Mouse (Mus musculus): ENCODE data around the gene Arid5a. TPM values are rescaled to one million over a fixed set of nuclear protein-coding genes. Genes with fewer than 3 reads are reported as not detected.

Arid5a gene
- polyA plus RNA-seq, 1 experiment from 2014 or later = 6.3 TPM

- peaks cover 63% of the 10 kb centered on the region for H3K36me3 ChIP-seq (replicated peaks; ENCODE audit: insufficient read depth, low read length)
- H3K9ac ChIP-seq (replicated peaks) = no peak overlapping the region
- peaks cover 15% of the 10 kb centered on the region for H3K4me1 ChIP-seq (ENCODE audit: insufficient read depth)
- peak overlapping the region; percentile 22 for H3K4me2 ChIP-seq (ENCODE audit: low read depth, low read length)
- H3K27ac ChIP-seq (ENCODE audit: low read depth) = peak overlapping the region; percentile 64
- no peaks in the 10 kb centered on the region for H3K9me3 ChIP-seq (ENCODE audit: low read length)
- WGBS (ENCODE audit: insufficient replicate concordance) = 57% methylated on average over 5 of the region's 5 CpGs
- no peak for DNase-seq
- H3K27me3 ChIP-seq (ENCODE audit: insufficient read depth, low read length) = no peaks in the 10 kb centered on the region
- TF ChIP-seq EP300 (IDR thresholded peaks at IDR 0.05; ENCODE audit: low read depth) (no peak), CTCF (IDR thresholded peaks at IDR 0.05; ENCODE audit: low read depth) (no peak)
- H3K4me3 ChIP-seq (ENCODE audit: low read depth, low read length) = no peak overlapping the region
- peak; percentile 85 for ATAC-seq
Measured at GRCm38 (mm10) chr1:36356955-36357695, 49.6 kb downstream of the Arid5a start.

GRCm38 (mm10) chr1:36367698-36368097 lies 60.2 kb downstream of the Arid5a start:
- 53% methylated on average over 12 of the region's 12 CpGs for WGBS (ENCODE audit: insufficient replicate concordance)
- peak overlapping the region; percentile 75 for H3K4me2 ChIP-seq (ENCODE audit: low read depth, low read length)
- H3K9me3 ChIP-seq (ENCODE audit: low read length) = no peaks in the 10 kb centered on the region
- ATAC-seq (no peak), DNase-seq (no peak)
- peak overlapping the region; percentile 64 for H3K4me3 ChIP-seq (ENCODE audit: low read depth, low read length)
- peaks cover 13% of the 10 kb centered on the region for H3K4me1 ChIP-seq (ENCODE audit: insufficient read depth)
- H3K36me3 ChIP-seq (replicated peaks; ENCODE audit: insufficient read depth, low read length) = peaks cover 26% of the 10 kb centered on the region
- peak overlapping the region; percentile 80; the same call in 1 of the 2 replicates for H3K9ac ChIP-seq (replicated peaks)
- TF ChIP-seq CTCF (IDR thresholded peaks at IDR 0.05; ENCODE audit: low read depth) = no peak
- no peak for TF ChIP-seq EP300 (IDR thresholded peaks at IDR 0.05; ENCODE audit: low read depth)
- no peak overlapping the region for H3K27ac ChIP-seq (ENCODE audit: low read depth)
- H3K27me3 ChIP-seq (ENCODE audit: insufficient read depth, low read length) = no peaks in the 10 kb centered on the region

GRCm38 (mm10) chr1:36368112-36368968 lies 60.8 kb downstream of the Arid5a start:
- 4% methylated on average over 48 of the region's 55 CpGs for WGBS (ENCODE audit: insufficient replicate concordance)
- Histone ChIP-seq H3K4me1 (ENCODE audit: insufficient read depth) (peaks cover 13% of the 10 kb centered on the region), H3K9me3 (ENCODE audit: low read length) (no peaks in the 10 kb centered on the region), H3K36me3 (replicated peaks; ENCODE audit: insufficient read depth, low read length) (peaks cover 24% of the 10 kb centered on the region), H3K4me2 (ENCODE audit: low read depth, low read length) (peak overlapping the region; percentile 75), H3K27me3 (ENCODE audit: insufficient read depth, low read length) (no peaks in the 10 kb centered on the region), H3K4me3 (ENCODE audit: low read depth, low read length) (peak overlapping the region; percentile 64), H3K9ac (replicated peaks) (peak overlapping the region; percentile 80), H3K27ac (ENCODE audit: low read depth) (peak overlapping the region; percentile 64)
- ATAC-seq (peak; percentile 85), DNase-seq (peak; percentile 45)
- TF ChIP-seq CTCF (IDR thresholded peaks at IDR 0.05; ENCODE audit: low read depth) (no peak), EP300 (IDR thresholded peaks at IDR 0.05; ENCODE audit: low read depth) (no peak)

- Histone ChIP-seq H3K9me3 (ENCODE audit: low read length) (no peaks in the 10 kb centered on the region), H3K4me1 (ENCODE audit: insufficient read depth) (peaks cover 13% of the 10 kb centered on the region), H3K27me3 (ENCODE audit: insufficient read depth, low read length) (no peaks in the 10 kb centered on the region), H3K4me3 (ENCODE audit: low read depth, low read length) (peak within 1 kb of the TSS; percentile 64), H3K36me3 (replicated peaks; ENCODE audit: insufficient read depth, low read length) (peaks cover 21% of the 10 kb centered on the region), H3K27ac (ENCODE audit: low read depth) (peak within 1 kb of the TSS; percentile 64), H3K9ac (replicated peaks) (peak within 1 kb of the TSS; percentile 80), H3K4me2 (ENCODE audit: low read depth, low read length) (peak within 1 kb of the TSS; percentile 75)
- 3% methylated on average over 50 of the region's 61 CpGs for WGBS (ENCODE audit: insufficient replicate concordance)
- peak; percentile 93 for ATAC-seq
- DNase-seq = peak; percentile 95
- TF ChIP-seq EP300 (IDR thresholded peaks at IDR 0.05; ENCODE audit: low read depth) = no peak
- TF ChIP-seq CTCF (IDR thresholded peaks at IDR 0.05; ENCODE audit: low read depth) = no peak
Measured at GRCm38 (mm10) chr1:36368969-36369645, 61.6 kb downstream of the Arid5a start, which contains the start of gene Kansl3. Gene Kansl3, minus strand, starts transcription at chr1:36369181.

GRCm38 (mm10) chr1:36370918-36371317 lies 63.4 kb downstream of the Arid5a start:
- no peaks in the 10 kb centered on the region for H3K27me3 ChIP-seq (ENCODE audit: insufficient read depth, low read length)
- H3K4me3 ChIP-seq (ENCODE audit: low read depth, low read length) = no peak overlapping the region
- H3K9ac ChIP-seq (replicated peaks) = no peak overlapping the region
- no peak overlapping the region for H3K4me2 ChIP-seq (ENCODE audit: low read depth, low read length)
- TF ChIP-seq CTCF (IDR thresholded peaks at IDR 0.05; ENCODE audit: low read depth) (no peak), EP300 (IDR thresholded peaks at IDR 0.05; ENCODE audit: low read depth) (no peak)
- peaks cover 13% of the 10 kb centered on the region for H3K4me1 ChIP-seq (ENCODE audit: insufficient read depth)
- ATAC-seq (no peak), DNase-seq (no peak)
- WGBS (ENCODE audit: insufficient replicate concordance) = 79% methylated on average over 6 of the region's 6 CpGs
- peaks cover 5% of the 10 kb centered on the region; the same call in 1 of the 2 replicates for H3K36me3 ChIP-seq (replicated peaks; ENCODE audit: insufficient read depth, low read length)
- H3K27ac ChIP-seq (ENCODE audit: low read depth) = no peak overlapping the region
- H3K9me3 ChIP-seq (ENCODE audit: low read length) = no peaks in the 10 kb centered on the region
